Mouse (Mus musculus): ENCODE results near the gene Mpig6b.
"Not testable (repeated sequence)": the region's sequence is repeated elsewhere in the genome, so short reads cannot be mapped to it uniquely, and the experiment has no call there.

The Mpig6b gene

DNA sequence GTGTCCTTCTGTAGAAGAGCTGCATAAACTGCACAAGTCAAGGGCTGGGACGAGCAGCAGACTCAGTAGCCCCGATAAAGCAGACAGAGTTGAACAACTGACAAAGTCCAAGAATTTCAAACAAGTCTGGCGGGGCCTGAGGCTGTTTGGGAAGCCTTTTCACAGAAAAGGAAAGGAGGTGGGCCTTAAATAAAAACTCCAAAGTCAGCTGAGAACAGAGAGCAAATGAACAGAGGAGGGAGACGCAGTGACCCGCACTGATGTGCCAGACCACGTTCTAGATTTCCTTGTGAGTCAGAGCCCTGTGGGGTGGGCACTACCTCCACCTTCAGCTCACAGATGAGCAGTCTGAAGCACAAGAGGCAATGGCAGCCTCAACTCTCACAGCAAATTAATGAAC is 31.1 kb downstream of the Mpig6b start:
- DNase-seq (ENCODE audit: low read depth): peak; percentile 50

GRCm38 (mm10) chr17:35033703-35034102 is 32.3 kb downstream of the Mpig6b start:
- not testable (repeated sequence) for DNase-seq (ENCODE audit: low read depth)

- DNase-seq (ENCODE audit: low read depth): no peak
These were observed 33.6 kb downstream of the Mpig6b start for GRCm38 (mm10) chr17:35032323-35032870.

DNA sequence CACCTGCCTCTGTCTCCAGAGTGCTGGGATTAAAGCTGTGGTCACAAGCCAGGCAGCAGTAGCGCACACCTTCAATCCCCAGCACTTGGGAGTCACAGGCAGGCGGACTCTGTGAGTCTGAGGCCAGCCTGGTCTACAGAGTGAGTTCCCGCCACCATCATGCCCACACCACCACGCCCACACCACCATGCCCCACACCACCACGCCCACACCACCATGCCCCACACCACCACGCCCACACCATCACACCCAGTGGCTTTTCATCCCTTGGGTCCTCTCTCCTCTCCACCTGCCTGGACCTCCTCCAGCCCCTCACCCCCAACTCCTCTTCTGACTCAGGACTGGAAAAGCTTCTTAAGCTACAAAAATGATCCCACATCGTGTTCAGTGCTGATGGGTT is 34.1 kb downstream of the Mpig6b start:
- DNase-seq (ENCODE audit: low read depth): no peak

DNA sequence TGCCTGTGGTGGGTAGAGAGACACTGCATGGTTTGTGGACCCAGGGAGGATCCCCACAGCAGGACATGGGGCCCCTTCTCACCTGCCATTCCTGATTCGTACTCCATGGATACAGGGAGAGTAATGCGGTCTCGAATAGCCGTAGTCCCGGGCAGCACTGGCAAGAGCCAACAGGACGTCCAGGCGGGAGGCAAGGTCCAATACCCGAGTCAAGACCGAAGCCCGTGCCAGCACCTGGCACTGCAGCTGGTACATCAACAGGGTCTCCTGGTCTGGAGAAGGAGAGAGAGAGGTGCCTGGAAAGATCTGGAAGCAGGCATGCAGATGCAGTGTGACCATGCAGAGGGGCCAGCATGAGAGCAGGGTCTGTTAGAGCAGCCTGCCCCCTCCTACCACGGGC is 34.7 kb downstream of the Mpig6b start:
- DNase-seq (ENCODE audit: low read depth): no peak

DNA sequence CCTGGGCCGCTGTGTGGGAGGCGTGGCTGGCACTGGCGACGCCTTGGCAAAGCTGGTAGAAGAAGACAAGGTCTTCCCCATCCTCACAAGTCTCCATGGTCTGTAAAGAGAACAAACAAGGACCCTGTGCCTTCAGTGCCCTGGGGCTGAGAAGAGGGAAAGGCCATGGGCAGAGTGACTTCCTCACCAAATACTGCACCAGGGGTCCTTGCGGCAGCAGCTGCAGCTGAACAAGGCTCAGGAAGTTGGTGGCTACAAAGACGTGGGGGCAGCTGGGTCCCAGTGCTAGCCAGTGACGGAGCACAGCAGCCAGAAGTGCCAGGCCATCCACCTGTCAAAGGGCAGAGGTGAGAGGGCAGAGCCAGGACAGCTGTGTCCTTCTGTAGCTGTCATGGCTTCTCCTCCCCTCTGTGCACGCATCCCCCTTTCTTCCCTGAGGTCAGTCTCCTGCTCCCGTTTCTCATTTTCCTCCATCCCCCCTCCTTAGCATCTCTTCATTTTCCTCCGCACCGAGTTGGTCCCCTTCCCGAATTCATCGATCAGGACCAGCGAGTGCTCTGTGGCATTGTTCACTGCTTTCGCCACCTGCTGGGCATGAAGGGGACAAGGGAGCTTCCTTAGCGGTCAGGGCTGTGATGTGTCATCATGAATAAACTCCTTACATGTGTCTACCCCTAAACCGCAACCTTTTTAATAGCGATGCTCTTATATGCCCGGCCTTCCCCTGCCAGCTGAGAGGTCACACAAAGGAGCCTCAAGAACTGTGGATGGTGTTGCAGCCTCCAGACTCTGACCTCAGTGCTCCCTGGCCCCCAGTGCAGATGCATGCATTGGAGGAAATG is 36.1 kb downstream of the Mpig6b start:
- DNase-seq (ENCODE audit: low read depth): peak; percentile 53

DNA sequence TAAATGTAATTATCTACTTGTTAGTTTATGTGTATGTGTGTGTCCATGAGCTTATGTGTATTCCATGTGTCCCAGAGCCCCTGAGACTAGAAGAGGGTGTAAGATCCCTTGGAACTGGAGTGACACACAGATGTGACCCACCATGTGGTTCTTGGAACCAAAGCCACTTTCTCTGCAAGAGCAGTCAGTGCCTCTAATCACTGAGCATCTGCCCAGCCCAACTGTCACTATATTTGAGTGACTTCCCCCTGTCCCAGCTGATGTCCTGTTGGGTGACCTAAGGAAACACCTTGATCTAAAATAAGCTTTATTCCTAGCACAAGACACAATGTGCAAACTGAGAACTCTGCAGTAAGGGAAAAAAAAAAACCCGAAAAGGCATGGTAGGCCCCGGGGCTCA is 37.7 kb downstream of the Mpig6b start:
- DNase-seq (ENCODE audit: low read depth): no peak

DNA sequence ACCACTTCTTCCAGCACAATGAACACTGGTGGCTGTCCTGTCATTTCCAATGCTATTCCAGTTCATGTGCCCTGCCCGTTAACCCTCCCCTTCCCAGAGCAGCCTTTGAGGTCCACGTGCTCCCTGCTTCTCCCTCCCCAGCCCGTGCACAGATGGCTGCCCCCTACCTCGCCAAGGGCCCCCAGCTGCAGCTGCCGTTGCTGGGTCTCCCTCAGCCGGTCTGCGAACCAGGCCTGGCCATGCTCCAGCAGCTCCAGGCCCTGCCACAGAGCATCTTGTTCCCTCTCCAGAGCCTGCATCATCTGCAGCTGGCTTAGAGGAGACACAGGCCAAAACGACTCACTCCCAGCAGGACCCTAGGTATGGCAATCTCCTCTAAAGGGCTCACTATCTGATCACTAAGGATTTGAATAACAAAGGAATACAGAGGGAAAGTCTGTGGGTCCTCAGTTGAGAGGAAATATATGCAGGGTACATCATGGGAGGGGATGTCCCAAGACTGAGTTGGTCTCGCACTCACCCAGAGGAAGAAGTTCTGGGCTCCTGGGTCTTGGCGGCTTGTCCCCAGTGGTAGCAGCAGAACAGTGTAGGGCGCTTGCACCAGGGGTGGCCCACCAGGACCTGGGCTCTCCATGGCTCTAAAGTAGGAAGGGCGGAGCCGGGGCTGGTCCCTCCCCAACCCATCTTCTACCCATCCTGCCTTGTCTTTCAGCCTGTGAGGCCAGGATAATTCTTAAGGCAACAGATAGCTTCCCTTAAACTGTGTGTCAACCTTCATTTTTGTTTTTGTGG is 38.5 kb downstream of the Mpig6b start, which contains the start of gene Sapcd1:
Sapcd1 (minus strand) TSS at position 740 of the 792 bp plus-strand sequence.
- peak; percentile 57 for DNase-seq (ENCODE audit: low read depth)

DNA sequence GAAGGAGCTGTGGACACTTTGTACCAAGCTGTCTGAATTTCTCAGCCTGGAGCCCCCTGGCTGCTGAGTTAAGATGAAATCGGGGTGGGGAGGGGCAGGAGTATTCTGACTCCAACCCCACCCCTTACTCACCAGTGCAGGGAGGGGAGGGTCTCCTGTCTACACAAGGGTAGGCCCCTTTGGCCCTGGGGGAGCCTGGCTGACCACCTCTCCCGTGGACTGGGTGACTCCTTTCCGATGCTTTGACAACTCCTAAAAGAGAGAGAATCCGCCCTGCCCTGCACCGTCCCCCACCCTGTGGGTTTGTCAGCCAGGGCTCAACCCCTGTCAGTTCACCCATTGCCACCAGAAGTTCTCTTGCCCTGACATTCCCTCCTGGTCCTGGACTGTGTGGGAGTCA is 39.8 kb downstream of the Mpig6b start:
- no peak for DNase-seq (ENCODE audit: low read depth)

DNA sequence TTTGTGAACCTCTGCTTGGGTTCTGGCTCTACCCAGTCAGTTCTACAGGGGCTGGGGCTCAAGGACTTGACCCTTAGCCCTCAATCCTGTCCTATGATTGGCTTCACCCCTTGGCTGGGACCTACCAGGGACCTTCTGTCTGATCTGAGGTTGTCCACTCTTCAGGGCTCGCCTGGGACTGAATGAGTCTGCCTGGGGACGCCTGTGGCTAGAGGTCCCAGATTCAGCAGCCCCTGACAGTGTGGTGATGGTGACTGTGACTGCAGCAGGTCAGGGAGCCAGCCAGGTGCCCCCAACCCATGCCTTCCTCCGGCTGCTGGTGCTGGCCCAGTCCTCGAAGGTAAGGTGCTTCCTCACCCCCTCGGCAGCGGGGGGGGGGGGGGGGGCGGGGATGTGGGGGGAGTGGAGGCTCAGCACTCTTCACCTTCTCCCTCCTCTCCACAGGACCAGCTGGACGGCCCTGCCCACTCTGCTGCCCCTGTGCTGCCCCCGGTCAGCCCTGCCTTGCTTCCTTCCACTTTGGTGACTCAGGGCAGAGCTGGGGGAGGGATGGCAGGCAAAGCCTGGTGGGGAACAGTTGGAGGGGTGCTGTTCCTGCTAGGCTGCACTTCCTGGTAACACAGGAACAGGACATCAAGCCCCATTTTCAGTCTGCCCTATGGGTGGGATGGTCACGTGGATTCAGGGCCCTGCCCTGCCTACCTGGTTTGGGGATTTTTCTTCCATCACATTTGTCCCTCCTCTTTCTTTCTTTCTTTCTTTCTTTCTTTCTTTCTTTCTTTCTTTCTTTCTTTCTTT is 41.1 kb downstream of the Mpig6b start:
- peak; percentile 58 for DNase-seq (ENCODE audit: low read depth)

- DNase-seq (ENCODE audit: low read depth): no peak
These were observed 41.7 kb downstream of the Mpig6b start for GRCm38 (mm10) chr17:35024261-35024660.

GRCm38 (mm10) chr17:35023756-35024155 is 42.2 kb downstream of the Mpig6b start:
- DNase-seq (ENCODE audit: low read depth): peak; percentile 46

DNA sequence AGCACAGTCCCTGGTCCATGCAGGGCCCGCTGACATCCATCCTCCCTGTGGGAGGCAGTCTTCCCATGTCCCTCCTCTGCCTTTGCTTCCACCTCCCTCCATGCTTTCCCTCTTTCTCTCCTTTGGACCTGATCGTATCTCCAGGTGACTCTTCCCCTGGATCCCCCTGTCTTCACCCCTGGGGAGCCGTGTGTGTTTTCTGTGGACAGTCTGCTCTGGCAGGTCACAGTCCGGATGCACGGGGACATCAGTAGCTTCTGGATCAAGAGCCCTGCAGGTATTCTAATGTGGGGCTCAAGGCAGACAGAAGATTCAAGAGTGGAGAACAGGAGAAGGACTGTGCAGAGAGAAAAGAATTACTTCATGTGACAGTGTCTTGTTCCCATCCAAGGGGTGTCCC is 42.8 kb downstream of the Mpig6b start:
- no peak for DNase-seq (ENCODE audit: low read depth)

- DNase-seq (ENCODE audit: low read depth): no peak
These were observed 43.4 kb downstream of the Mpig6b start for GRCm38 (mm10) chr17:35022541-35023060.

DNA sequence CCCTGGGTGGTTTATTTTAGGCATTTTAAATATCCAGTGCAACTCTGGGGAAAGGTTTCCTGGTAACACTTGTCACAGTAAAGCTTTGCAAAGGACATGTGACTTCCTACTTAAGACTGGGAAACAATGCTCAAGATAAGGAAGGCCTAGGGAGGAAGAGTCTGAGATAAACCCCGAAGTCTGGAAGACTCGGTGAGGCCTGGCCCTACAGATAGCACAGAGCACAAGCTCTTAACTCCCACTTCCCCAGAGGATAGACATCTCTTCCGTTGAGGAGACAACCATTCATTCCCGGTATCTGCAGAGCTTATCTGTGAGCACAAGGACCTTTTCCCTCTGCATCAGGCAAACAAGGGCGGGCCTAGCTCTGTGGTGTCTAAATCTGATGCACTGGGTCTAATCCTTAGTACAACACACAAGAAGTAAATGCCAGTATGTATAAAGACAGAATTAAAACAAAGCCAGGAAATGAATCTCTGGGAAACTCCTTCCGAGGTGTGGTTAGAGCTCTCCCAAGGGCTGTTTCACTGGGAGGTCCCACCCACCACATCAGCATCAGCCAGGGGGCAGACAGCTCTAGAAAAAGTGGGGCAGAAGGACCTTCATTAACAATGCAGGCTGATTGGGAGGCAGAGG is 44.0 kb downstream of the Mpig6b start:
- DNase-seq (ENCODE audit: low read depth): no peak

DNA sequence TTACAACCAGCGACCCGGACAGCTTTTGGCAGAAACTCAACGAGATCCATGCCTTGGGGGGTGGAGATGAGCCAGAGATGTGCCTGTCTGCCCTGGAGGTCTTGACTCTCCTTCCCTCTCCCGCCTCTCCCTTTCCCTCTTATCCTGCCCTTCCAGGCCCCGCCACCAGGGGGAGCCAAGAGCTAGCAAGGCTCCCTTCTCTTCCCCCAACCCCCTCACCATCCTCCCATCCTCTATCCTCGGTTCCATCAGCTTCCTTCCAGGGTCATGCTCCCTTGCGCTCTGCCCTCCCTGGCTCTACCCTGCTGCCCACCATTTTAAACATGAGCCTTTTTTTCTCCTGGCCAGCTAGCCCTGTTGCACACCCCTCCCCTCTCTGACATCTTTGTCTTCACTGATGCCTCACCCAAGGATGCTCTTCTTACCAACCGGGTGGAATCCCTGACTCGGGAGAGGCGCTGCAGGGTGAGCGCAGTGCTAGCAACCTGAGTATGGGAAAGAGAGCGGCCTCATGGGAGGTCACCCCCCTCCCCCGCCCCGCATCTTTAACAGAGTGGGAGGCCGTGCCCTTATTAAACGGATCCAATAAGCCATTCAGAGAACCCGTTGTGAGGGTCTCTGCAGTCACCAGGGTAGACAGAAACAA is 44.7 kb downstream of the Mpig6b start:
- DNase-seq (ENCODE audit: low read depth): peak; percentile 94

GRCm38 (mm10) chr17:35020551-35020950 is 45.4 kb downstream of the Mpig6b start:
- no peak for DNase-seq (ENCODE audit: low read depth)

DNA sequence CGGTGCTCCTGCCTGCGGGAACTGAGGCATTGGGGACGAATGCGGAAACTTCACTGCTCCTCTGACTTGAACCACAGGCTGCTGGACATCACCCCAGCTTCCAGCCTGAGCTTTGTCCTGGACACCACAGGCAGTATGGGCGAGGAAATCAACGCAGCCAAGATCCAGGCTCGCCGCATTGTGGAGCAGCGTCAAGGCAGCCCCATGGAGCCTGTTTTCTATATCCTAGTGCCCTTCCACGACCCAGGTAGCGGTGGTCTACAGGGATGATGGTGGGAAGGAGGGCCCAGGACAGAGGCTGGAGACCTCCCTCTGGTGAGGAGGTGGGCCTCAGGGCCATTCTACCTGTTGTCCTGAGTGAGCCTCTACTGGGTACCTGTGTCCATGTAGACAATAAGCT is 46.1 kb downstream of the Mpig6b start:
- no peak for DNase-seq (ENCODE audit: low read depth)

DNA sequence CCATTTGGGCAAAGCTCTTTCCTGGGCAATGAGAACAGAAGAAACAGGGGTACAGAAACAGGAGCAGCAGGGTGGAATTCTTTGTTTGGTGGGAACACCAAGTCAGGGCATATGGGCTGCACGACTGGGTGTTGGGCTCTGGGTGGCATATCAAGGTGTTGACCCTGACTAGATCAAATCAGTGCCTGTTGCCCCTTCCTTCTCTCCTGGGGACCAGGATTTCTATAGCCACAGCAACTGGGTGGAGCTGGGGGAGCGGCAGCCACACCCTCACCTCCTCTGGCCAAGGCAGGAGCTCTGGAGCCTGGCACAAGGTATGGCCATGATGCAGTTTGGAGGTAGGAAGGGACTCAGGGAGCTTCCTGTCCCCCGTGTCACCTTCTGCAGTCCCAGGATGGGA is 47.8 kb downstream of the Mpig6b start:
- DNase-seq (ENCODE audit: low read depth): no peak

DNA sequence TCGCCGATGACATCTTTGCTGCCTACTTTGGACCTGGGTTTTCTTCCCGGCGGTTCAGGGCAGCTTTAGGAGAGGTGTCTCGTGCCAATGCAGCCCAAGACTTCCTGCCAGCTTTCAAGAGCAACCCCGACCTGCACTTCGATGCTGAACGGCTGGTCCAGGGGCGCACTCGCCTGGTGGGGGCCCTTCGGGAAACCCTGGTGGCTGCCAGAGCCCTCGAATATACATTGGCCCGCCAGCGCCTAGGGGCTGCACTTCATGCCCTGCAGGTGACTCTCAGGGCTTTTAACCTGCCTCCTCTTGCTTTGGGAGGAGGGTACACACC is 48.3 kb downstream of the Mpig6b start:
- DNase-seq (ENCODE audit: low read depth): no peak

Measured in NIH3T3 (cell line).